Mouse (Mus musculus): ENCODE measurements around the gene Nap1l1. TPM values are rescaled to one million over a fixed set of nuclear protein-coding genes. Genes with fewer than 3 reads are reported as not detected.
"Not testable (repeated sequence)": the region's sequence is repeated elsewhere in the genome, so short reads cannot be mapped to it uniquely, and the experiment has no call there.

The Nap1l1 gene
- polyA plus RNA-seq, 1 experiment from 2014 or later, result 196 TPM

GRCm38 (mm10) chr10:111488793-111489192, 15.8 kb downstream of the Nap1l1 start:
- no peak overlapping the region for H3K4me2 ChIP-seq (replicated peaks)
- no peak overlapping the region for H3K27ac ChIP-seq
- no peak overlapping the region for H3K9ac ChIP-seq
- H3K27me3 ChIP-seq (replicated peaks), result no peaks in the 10 kb centered on the region
- H3K4me1 ChIP-seq (replicated peaks), result no peaks in the 10 kb centered on the region
- peaks cover 10% of the 10 kb centered on the region for H3K36me3 ChIP-seq
- ATAC-seq, result no peak
- 92% methylated on average over 2 of the region's 2 CpGs for WGBS
- H3K9me3 ChIP-seq, result no peaks in the 10 kb centered on the region
- H3K4me3 ChIP-seq (replicated peaks), result no peak overlapping the region

- not testable (repeated sequence) for H3K27me3 ChIP-seq (replicated peaks); H3K27ac ChIP-seq; H3K4me1 ChIP-seq (replicated peaks); H3K4me3 ChIP-seq (replicated peaks); H3K4me2 ChIP-seq (replicated peaks); H3K9ac ChIP-seq; H3K9me3 ChIP-seq
- WGBS, result 74% methylated on average over 4 of the region's 4 CpGs
- peak; percentile 84 for ATAC-seq
- peaks cover 12% of the 10 kb centered on the region for H3K36me3 ChIP-seq
These were observed 17.1 kb downstream of the Nap1l1 start for GRCm38 (mm10) chr10:111490079-111490478.

GRCm38 (mm10) chr10:111495888-111496287, 22.9 kb downstream of the Nap1l1 start:
- no peak overlapping the region for H3K4me2 ChIP-seq (replicated peaks)
- H3K27me3 ChIP-seq (replicated peaks), result no peaks in the 10 kb centered on the region
- H3K9me3 ChIP-seq, result no peaks in the 10 kb centered on the region
- H3K9ac ChIP-seq, result no peak overlapping the region
- WGBS, result 86% methylated on average over 7 of the region's 7 CpGs
- peaks cover 16% of the 10 kb centered on the region for H3K36me3 ChIP-seq
- ATAC-seq, result no peak
- H3K4me1 ChIP-seq (replicated peaks), result no peaks in the 10 kb centered on the region
- H3K27ac ChIP-seq, result no peak overlapping the region
- no peak overlapping the region for H3K4me3 ChIP-seq (replicated peaks)

- H3K4me2 ChIP-seq (replicated peaks), result no peak overlapping the region
- H3K9ac ChIP-seq, result no peak overlapping the region
- ATAC-seq, result no peak
- peaks cover 9% of the 10 kb centered on the region; the same call in 1 of the 2 replicates for H3K4me1 ChIP-seq (replicated peaks)
- H3K27me3 ChIP-seq (replicated peaks), result no peaks in the 10 kb centered on the region
- H3K4me3 ChIP-seq (replicated peaks), result no peak overlapping the region
- no peak overlapping the region for H3K27ac ChIP-seq
- H3K36me3 ChIP-seq, result peaks cover 9% of the 10 kb centered on the region; the same call in 1 of the 2 replicates
- H3K9me3 ChIP-seq, result no peaks in the 10 kb centered on the region
- whole genome bisulfite sequencing, result 71% methylated on average over 6 of the region's 6 CpGs
These were observed 26.9 kb downstream of the Nap1l1 start for GRCm38 (mm10) chr10:111499892-111500291.

GRCm38 (mm10) chr10:111503071-111503470, 30.0 kb downstream of the Nap1l1 start:
- ATAC-seq, result no peak
- no peak overlapping the region for H3K9ac ChIP-seq
- 1% methylated on average over 3 of the region's 3 CpGs for WGBS

GRCm38 (mm10) chr10:111503716-111504115, 30.7 kb downstream of the Nap1l1 start:
- Histone ChIP-seq H3K27me3 (replicated peaks) (no peaks in the 10 kb centered on the region), H3K4me3 (replicated peaks) (no peak overlapping the region), H3K9ac (no peak overlapping the region), H3K4me2 (replicated peaks) (peak overlapping the region; percentile 34; the same call in 1 of the 2 replicates), H3K27ac (no peak overlapping the region), H3K36me3 (no peaks in the 10 kb centered on the region), H3K4me1 (replicated peaks) (peaks cover 10% of the 10 kb centered on the region; the same call in 1 of the 2 replicates), H3K9me3 (no peaks in the 10 kb centered on the region)
- 23% methylated on average over 10 of the region's 10 CpGs for WGBS
- ATAC-seq, result peak; percentile 5; the same call in 1 of the 2 replicates

More at GRCm38 (mm10) chr10:111503071-111503470, 30.0 kb downstream of the Nap1l1 start:
- Histone ChIP-seq H3K36me3 (0 out of 2 replicates have a peak, but pooled peaks cover 3% of the 10 kb centered on the region), H3K4me2 (replicated peaks) (no peak overlapping the region), H3K4me1 (replicated peaks) (peaks cover 9% of the 10 kb centered on the region; the same call in 1 of the 2 replicates), H3K27ac (no peak overlapping the region), H3K4me3 (replicated peaks) (no peak overlapping the region), H3K27me3 (replicated peaks) (no peaks in the 10 kb centered on the region), H3K9me3 (no peaks in the 10 kb centered on the region)

GRCm38 (mm10) chr10:111504606-111505005, 31.6 kb downstream of the Nap1l1 start:
- H3K4me1 ChIP-seq (replicated peaks), result peaks cover 16% of the 10 kb centered on the region; the same call in 1 of the 2 replicates
- no peaks in the 10 kb centered on the region for H3K27me3 ChIP-seq (replicated peaks)
- no peaks in the 10 kb centered on the region for H3K9me3 ChIP-seq
- 72% methylated on average over 1 of the region's 1 CpGs for WGBS
- H3K36me3 ChIP-seq, result no peaks in the 10 kb centered on the region
- no peak for ATAC-seq
- H3K4me2 ChIP-seq (replicated peaks), result no peak overlapping the region
- no peak overlapping the region for H3K9ac ChIP-seq
- no peak overlapping the region for H3K27ac ChIP-seq
- no peak overlapping the region for H3K4me3 ChIP-seq (replicated peaks)

- peak overlapping the region; percentile 91 for H3K4me2 ChIP-seq (replicated peaks)
- H3K9me3 ChIP-seq, result no peaks in the 10 kb centered on the region
- no peaks in the 10 kb centered on the region for H3K36me3 ChIP-seq
- no peak overlapping the region for H3K27ac ChIP-seq
- 49% methylated on average over 7 of the region's 7 CpGs for WGBS
- no peak for ATAC-seq
- peaks cover 16% of the 10 kb centered on the region for H3K4me1 ChIP-seq (replicated peaks)
- 0 out of 2 replicates have a peak overlapping the region, but pooled peaks have one; percentile 93 for H3K4me3 ChIP-seq (replicated peaks)
- H3K9ac ChIP-seq, result no peak overlapping the region
- no peaks in the 10 kb centered on the region for H3K27me3 ChIP-seq (replicated peaks)
These were observed 32.4 kb downstream of the Nap1l1 start for GRCm38 (mm10) chr10:111505406-111505805.

- H3K4me2 ChIP-seq (replicated peaks), result peak within 1 kb of the TSS; percentile 91
- H3K27me3 ChIP-seq (replicated peaks), result no peaks in the 10 kb centered on the region
- peak within 1 kb of the TSS; percentile 96 for H3K9ac ChIP-seq
- peaks cover 20% of the 10 kb centered on the region for H3K4me1 ChIP-seq (replicated peaks)
- peak; percentile 94 for ATAC-seq
- no peaks in the 10 kb centered on the region for H3K36me3 ChIP-seq
- peak within 1 kb of the TSS; percentile 97 for H3K27ac ChIP-seq
- H3K4me3 ChIP-seq (replicated peaks), result peak within 1 kb of the TSS; percentile 93
- WGBS, result under 1% methylated on average over 89 of the region's 94 CpGs
- no peaks in the 10 kb centered on the region for H3K9me3 ChIP-seq
These were observed 33.3 kb downstream of the Nap1l1 start, which contains the start of gene Phlda1 for GRCm38 (mm10) chr10:111506101-111506925. Gene Phlda1 (plus strand): TSS chr10:111506286.

GRCm38 (mm10) chr10:111506926-111507459, 34.0 kb downstream of the Nap1l1 start:
- H3K9ac ChIP-seq, result peak overlapping the region; percentile 96
- peaks cover 20% of the 10 kb centered on the region for H3K4me1 ChIP-seq (replicated peaks)
- peak overlapping the region; percentile 91 for H3K4me2 ChIP-seq (replicated peaks)
- H3K36me3 ChIP-seq, result no peaks in the 10 kb centered on the region
- peak; percentile 26 for ATAC-seq
- WGBS, result under 1% methylated on average over 22 of the region's 23 CpGs
- peak overlapping the region; percentile 93 for H3K4me3 ChIP-seq (replicated peaks)
- H3K27ac ChIP-seq, result peak overlapping the region; percentile 97
- no peaks in the 10 kb centered on the region for H3K9me3 ChIP-seq
- H3K27me3 ChIP-seq (replicated peaks), result no peaks in the 10 kb centered on the region

GRCm38 (mm10) chr10:111507460-111508211, 34.6 kb downstream of the Nap1l1 start:
- Histone ChIP-seq H3K9ac (peak overlapping the region; percentile 96), H3K4me2 (replicated peaks) (peak overlapping the region; percentile 91), H3K4me1 (replicated peaks) (peaks cover 20% of the 10 kb centered on the region), H3K36me3 (no peaks in the 10 kb centered on the region), H3K4me3 (replicated peaks) (peak overlapping the region; percentile 93), H3K27ac (peak overlapping the region; percentile 97), H3K27me3 (replicated peaks) (no peaks in the 10 kb centered on the region), H3K9me3 (no peaks in the 10 kb centered on the region)
- ATAC-seq, result peak; percentile 27
- under 1% methylated on average over 38 of the region's 38 CpGs for WGBS

All from intestine, embryonic 15.5 days (tissue).